Mouse (Mus musculus) brain, embryonic 14.5 days (tissue): ENCODE measurements around the gene Rilp.

ENCODE experiments used
- CTCF ChIP-seq: fragments of 200-500 bp; IDR thresholded peaks from 2 replicates; pipeline ENCODE4 v1.5.1; 2012; ENCODE audit warnings: inconsistent platforms, mild to moderate bottlenecking, moderate library complexity, borderline replicate concordance; ENCODE audit not compliant: insufficient read depth, insufficient read length; ENCODE audit errors: extremely low read depth
- POLR2A ChIP-seq: fragments of 200-500 bp; IDR thresholded peaks from 2 replicates; pipeline ENCODE4 v1.6.1; 2012; ENCODE audit warnings: mild to moderate bottlenecking, inconsistent platforms, borderline replicate concordance; ENCODE audit not compliant: poor library complexity, insufficient read depth, insufficient read length, severe bottlenecking; ENCODE audit errors: extremely low read depth

GRCm38 (mm10) chr11:75534286-75535033 lies 24.6 kb downstream of the Rilp start:
- TF ChIP-seq CTCF (no peak), POLR2A (no peak)
